Mouse (Mus musculus) brown adipose tissue, adult 24 weeks (tissue): ENCODE data around the gene Psmd5. TPM values are rescaled to one million over a fixed set of nuclear protein-coding genes. Genes with fewer than 3 reads are reported as not detected.
"Not testable (repeated sequence)": the region's sequence is repeated elsewhere in the genome, so short reads cannot be mapped to it uniquely, and the experiment has no call there.

Experiments used
- H3K27ac ChIP-seq: fragments of 200-500 bp; replicated peaks from 2 replicates; pipeline ENCODE4 v1.5.1; 2012; ENCODE audit warnings: low read depth, mild to moderate bottlenecking, low read length
- H3K4me1 ChIP-seq: fragments of 200-500 bp; 2 replicates; pipeline ENCODE4 v1.6.1; 2012; ENCODE audit warnings: low read length, mixed read lengths; ENCODE audit not compliant: control insufficient read depth, insufficient read depth, insufficient read length
- H3K4me3 ChIP-seq: fragments of 200-500 bp; 2 replicates; pipeline ENCODE4 v1.5.1; 2012; ENCODE audit warnings: low read depth, mild to moderate bottlenecking, low read length, moderate library complexity; ENCODE audit not compliant: insufficient read depth
- polyA plus RNA-seq: library from polyadenylated mRNA; stranded (reverse); fragments of >200 nt; gene quantifications from 2 replicates; pipeline ENCODE4 v1.2.4, GENCODE M21; 2012; ENCODE audit not compliant: missing spikeins, insufficient read depth, insufficient read length

The Psmd5 gene
- polyA plus RNA-seq, 1 experiment: 33.2 TPM

DNA sequence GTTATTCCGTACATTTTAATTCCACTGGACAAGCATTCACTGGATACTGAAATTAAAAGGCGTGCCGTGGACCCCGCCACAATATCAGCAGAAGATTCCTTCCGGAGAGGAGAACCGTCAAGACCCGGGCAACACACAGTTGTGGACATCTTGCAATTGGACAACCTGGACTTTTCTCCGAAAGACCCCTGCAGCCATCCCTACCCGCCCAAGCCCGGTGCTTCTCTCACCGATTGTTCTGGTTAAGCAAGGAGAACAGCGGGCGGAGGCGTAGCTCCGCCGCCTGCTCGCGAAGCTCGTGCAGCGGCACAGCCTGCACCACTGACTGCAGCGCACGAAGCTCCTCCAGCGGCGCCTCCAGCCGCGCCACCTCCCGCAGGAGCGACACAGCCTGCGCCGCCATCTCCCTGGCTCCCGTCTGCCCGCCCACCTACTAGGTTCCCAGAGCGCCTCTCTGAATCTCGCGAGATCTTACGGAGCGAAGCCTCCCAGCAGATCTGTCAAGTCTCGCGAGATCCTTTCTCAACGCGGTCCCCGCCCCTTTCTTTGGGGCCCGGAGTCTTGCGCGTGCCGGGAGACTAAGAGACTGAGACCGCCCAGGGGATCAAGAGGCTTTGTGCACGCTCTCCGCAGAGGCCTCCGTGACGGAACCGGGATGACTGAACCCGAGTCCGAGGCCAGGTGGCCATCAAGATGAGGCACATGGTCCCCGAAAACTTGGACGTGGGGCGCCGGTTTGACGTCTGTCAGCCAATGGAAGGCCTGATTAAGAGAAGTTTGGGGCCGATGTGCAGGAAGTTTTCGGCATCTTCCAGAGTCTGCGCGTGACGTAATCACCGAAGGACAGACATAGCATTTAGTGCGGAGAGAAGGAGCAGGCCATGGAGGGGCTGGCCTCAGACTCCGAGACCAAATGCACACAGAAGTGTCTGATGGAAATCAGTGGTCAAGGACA is 4.0 kb downstream of the Psmd5 start:
- peak overlapping the region; percentile 81 for H3K4me3 ChIP-seq

DNA sequence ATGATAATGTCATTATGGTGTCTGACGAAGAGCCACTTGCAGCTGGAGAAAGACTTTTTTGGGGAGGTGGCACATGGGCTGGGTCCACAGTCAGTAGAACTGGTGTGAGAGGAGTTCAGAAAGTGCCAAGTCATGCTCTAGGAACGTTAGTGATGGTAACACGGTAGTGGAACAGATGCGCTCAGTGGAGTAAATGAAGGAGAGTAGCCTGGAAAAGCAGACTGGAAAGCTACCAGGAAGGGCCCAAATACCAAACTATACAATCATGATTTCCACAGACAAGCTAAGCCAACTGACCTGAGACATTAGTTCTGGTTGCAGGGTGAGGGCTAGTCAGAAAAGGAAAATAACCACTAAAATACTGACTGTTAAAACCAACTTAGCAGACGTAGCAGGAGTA is 5.1 kb downstream of the Psmd5 start:
- no peak overlapping the region for H3K27ac ChIP-seq
- H3K4me1 ChIP-seq: peaks cover 4% of the 10 kb centered on the region; the same call in 1 of the 2 replicates
- peak overlapping the region; percentile 29 for H3K4me3 ChIP-seq

More for the DNA sequence above, 4.0 kb downstream of the Psmd5 start:
- H3K4me1 ChIP-seq: peaks cover 4% of the 10 kb centered on the region; the same call in 1 of the 2 replicates
- peak overlapping the region; percentile 90 for H3K27ac ChIP-seq

DNA sequence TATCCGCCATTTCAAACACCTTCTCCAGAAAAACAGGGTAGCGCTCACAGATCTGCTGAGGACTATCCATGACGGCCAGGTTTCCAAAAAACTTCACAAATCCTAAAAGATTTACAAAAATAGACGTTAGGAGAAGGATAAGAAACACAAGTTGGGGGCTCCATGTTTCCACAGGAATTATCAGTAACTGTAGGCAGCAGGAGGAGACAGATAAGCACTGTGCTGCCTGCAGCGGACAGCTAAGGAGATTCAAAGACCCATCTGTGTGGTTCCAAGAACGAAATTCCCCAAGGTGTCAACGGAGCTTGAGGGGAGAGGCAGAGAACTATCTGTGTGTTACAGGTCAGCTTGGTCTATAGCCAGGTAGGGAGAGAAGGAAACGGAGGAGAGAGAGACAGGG is 17.0 kb downstream of the Psmd5 start:
- no peak overlapping the region for H3K4me3 ChIP-seq
- H3K4me1 ChIP-seq: no peaks in the 10 kb centered on the region

DNA sequence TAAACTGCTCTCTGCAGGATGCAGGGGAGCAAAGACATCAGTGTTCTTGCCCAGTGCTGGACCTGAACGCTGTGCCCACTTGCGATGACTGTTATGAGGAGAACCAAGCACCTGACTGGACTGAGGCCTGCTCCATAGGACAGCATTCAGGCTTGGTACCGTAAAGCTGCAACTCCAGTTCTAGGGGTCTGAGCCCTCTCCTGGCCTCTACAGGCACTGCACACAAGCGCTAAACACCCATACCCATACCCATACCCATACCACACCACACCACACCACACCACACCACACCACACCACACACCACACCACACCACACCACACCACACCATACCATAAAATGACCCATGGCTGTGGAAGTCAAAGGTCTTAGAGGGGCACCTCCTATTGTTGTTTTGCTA is 19.5 kb downstream of the Psmd5 start:
- Histone ChIP-seq H3K27ac (no peak overlapping the region), H3K4me1 (no peaks in the 10 kb centered on the region), H3K4me3 (no peak overlapping the region)

More for the DNA sequence above, 17.0 kb downstream of the Psmd5 start:
- no peak overlapping the region for H3K27ac ChIP-seq

DNA sequence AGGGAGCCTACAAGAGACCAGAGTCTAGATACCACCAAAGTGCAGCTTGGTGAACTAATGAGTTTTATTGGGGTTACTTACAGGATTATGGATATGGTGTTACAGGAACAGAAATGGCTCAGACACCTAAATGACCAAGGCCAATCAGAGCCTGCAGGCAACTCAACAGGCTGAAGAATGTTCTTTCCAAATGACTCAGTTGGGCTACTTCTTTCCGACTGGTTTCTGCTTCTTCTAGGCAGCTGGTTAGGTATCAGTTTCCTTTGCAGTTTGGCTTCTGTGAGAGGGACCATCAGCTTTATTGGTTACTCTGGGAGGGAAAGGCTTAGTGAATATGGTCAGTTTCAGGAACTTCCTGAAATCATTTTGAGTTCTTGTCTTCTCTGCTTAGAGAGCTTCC is 27.1 kb downstream of the Psmd5 start:
- H3K4me1 ChIP-seq: peaks cover 2% of the 10 kb centered on the region; the same call in 1 of the 2 replicates
- H3K4me3 ChIP-seq: no peak overlapping the region
- no peak overlapping the region for H3K27ac ChIP-seq

DNA sequence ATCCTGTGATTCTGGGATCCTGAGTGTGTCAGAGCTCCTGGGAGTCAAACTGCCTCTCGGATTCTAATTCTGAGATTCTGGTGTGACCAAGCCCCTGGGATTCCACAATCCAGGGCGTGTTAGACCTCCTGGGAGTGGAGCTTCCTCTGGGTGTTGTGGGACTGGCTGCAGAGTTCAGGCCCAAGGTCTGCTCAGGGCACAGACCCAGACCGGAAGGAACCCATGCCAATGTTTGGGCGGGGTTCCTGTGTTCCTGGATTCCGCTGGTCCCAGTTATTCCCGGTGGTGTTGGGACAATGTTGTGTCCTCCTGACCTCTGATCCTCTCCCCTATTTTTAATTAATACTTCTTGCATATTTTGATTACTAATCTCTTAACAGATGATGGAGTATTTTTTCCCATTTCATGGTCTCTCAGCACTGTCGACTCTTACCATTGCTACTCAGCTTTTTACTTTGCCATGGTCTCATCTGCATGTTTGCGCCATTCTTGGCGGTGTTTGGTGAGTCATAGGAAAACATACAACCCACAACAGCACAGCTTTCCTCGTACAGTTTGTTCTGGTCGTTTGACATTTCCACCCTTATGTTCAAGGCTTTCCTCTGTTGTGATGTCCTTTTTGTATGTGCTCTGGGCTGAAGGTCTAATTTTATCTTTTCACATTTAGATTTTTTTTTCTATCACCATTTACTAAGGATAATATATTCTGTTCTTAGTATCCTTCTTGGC is 31.4 kb downstream of the Psmd5 start:
- Histone ChIP-seq H3K27ac (peak overlapping the region; percentile 93), H3K4me3 (peak overlapping the region; percentile 12; the same call in 1 of the 2 replicates), H3K4me1 (peaks cover 5% of the 10 kb centered on the region; the same call in 1 of the 2 replicates)

DNA sequence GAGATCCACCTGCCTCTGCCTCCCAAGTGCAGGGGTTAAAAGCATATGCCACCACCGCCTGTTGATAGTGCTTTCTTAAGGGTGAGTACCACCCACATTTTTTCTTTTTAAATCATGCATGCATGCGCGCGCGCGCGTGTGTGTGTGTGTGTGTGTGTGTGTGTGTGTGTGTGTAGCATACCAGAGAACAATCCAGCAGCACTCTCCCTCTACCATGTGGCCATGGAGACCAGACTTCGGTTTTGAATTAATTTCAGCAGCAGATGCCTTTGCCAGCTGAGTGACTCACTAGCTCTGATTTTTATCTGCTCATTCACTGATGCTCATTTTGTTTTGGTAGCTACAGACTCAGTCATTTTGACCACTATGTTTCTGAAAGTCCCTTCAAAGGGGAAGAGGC is 33.1 kb downstream of the Psmd5 start:
- peaks cover 5% of the 10 kb centered on the region; the same call in 1 of the 2 replicates for H3K4me1 ChIP-seq
- H3K4me3 ChIP-seq: no peak overlapping the region
- H3K27ac ChIP-seq: no peak overlapping the region

DNA sequence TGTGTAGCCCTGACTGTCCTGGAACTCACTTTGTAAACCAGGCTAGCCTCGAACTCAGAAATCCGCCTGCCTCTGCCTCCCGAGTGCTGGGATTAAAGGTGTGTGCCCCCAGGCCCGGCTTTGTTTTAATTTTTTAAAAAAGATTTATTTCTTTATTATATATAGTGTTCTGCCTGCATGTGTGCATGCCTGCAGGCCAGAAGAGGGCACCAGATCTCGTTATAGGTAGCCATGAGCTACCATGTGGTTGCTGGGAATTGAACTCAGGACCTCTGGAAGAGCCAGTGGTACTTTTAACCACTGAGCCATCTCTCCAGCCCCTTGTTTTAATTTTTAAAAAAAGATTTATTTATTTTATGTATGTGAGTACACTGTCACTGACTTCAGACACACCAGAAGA is 34.6 kb downstream of the Psmd5 start:
- not testable (repeated sequence) for H3K27ac ChIP-seq, H3K4me3 ChIP-seq, H3K4me1 ChIP-seq

DNA sequence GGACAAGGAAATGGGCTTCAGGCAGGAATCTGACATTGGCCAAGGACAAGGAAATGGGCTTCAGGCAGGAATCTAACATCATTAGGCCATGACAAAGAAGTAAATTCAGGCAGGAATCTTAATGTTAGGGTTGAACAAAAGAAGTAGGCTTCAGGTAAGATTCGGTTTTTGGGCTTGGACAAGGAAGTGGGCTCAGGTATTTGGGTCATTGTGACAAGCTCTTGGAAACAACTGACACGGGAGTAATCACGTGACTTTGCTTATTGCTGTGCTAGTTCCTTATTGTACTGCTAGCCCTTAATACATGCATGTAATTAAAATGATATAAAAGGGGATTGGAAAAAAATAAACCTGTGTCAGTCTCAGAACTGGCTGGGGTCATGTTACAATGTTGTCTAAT is 39.1 kb downstream of the Psmd5 start:
- Histone ChIP-seq H3K27ac (no peak overlapping the region), H3K4me3 (no peak overlapping the region), H3K4me1 (no peaks in the 10 kb centered on the region)

DNA sequence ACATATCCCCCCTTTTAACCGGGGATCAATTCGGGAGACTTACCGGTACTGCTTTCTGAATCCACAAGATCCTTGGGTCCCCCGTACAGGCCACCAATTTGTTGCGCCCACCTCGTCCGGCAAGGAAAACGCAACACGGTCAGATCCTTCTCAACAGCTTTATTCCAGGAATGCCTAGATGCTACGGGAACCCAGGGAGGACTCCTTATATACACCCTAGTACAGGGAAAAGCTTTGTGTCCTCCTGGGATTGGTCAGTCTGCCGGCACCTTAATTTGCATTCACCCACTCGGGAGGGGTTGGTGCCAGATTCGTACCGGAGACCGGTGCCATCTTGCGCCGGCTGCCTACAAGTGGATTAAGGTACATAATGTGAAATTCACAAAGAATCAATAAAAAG is 41.1 kb downstream of the Psmd5 start:
- Histone ChIP-seq H3K4me1 (no peaks in the 10 kb centered on the region), H3K27ac (no peak overlapping the region), H3K4me3 (no peak overlapping the region)

DNA sequence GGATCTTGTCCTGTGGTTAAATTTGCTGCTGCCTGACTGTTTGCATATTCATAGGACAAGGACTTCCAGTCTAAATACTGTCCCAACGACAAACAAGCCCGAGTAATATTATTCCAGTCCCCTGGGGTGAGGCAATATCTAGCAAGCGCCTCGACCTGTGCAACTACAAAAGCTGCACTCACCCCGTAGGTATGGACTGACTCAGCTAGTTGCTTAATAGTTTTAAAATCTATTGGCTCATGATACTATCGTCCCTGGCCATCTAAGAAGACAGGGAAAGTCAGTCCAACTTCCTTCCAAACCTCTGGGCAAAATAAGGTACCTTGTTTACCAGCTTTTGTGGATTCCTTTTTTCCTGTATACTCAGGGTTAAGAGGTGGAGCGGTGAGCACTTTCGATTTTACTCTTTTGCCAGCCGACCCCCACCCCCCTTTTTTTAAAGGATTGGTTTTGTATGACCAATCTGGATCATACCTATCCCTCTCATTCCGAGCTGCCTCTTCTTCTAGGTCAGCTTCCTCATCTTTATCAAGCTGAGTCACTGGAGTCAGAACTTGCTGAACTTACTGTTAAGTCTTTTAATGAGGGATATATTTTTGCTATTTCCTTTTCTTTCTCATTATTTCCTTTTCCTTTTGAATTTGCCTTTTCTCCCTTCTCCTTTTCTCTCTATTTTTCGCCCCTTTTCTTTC is 41.9 kb downstream of the Psmd5 start, which contains the start of gene Gm34653:
Gm34653 (plus strand) TSS at position 242 of the 692 bp plus-strand sequence.
- H3K4me1 ChIP-seq, H3K27ac ChIP-seq, H3K4me3 ChIP-seq: not testable (repeated sequence)

DNA sequence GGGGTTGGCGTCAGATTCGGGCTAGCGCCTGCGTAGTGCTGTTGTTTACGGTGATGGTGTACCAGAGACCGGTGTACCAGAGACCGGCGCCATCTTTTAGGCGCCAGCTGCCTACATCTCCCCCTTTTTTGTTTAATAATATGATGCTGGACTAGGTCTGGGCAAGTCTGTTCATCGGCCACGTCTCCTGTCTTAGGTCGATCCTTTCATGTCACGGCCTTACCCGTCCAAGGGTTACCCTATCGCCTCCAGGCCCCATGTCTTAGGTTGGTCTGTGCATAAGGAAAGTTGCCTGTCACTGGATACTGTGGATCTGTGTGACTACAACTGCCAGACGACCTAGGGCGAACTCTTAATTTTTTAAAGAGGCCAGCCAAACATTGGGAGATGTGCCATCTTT is 44.7 kb downstream of the Psmd5 start:
- H3K27ac ChIP-seq, H3K4me1 ChIP-seq, H3K4me3 ChIP-seq: not testable (repeated sequence)

DNA sequence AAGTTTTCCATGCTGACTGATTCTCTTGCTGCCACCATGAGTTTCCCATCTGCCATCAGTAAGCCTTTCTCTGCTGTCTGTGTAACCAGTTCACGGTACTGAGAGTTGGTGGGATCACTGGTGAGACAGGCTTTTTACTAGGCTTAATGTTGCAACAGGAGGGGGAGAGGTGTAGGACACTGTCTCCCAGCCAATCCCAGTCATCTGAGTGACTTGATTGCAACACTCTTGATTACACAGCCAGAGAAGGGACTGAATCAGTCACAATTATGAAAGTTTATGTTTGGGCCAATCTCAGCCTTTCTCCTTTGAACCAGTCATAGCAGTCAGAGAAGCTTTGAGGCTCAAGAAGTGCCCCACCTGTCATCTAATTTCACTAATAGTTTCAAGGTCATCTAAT is 46.7 kb downstream of the Psmd5 start:
- Histone ChIP-seq H3K4me3 (no peak overlapping the region), H3K27ac (peak overlapping the region; percentile 55), H3K4me1 (peaks cover 10% of the 10 kb centered on the region; the same call in 1 of the 2 replicates)

DNA sequence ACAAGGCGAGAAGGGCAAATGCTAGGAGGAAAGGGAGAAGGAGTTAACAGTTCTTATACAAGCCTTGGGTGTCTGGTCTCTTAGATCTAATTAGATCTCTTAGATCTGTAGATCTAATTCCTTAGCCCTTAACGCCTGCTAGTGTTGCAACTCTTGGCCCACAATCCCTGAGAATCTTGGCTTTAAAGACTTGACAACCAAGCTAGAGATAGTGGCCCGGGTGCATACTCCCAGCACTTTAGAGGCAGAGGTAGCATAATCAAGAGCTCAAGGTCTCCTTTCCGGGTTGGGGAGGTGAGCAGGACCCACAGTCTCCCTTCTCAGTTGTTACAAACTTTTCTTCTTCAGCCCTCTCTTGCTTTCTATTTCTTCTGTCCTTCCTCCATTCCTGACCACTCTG is 47.2 kb downstream of the Psmd5 start:
- H3K27ac ChIP-seq: peak overlapping the region; percentile 55
- H3K4me3 ChIP-seq: no peak overlapping the region
- peaks cover 10% of the 10 kb centered on the region; the same call in 1 of the 2 replicates for H3K4me1 ChIP-seq
